Mouse (Mus musculus) hindbrain, embryonic 15.5 days (tissue): ENCODE data around the gene Miga2. TPM values are rescaled to one million over a fixed set of nuclear protein-coding genes. Genes with fewer than 3 reads are reported as not detected.
A peak's percentile ranks its signal among the peaks of the same experiment; 100 is the strongest.

Experiments
- ATAC-seq: fragments of 200-750 bp; cut with Nextera tagmentation; 2 replicates; pipeline ENCODE4 v1.8.0; 2017; ENCODE audit warnings: low read depth, moderate number of reproducible peaks, moderate TSS enrichment; ENCODE audit not compliant: low FRiP score
- H3K27ac ChIP-seq: fragments of 300-500 bp; sonication (generic); replicated peaks from 2 replicates; pipeline ENCODE4 v1.5.1; 2015; ENCODE audit warnings: mild to moderate bottlenecking, inconsistent platforms
- H3K27me3 ChIP-seq: fragments of 300-500 bp; sonication (generic); 2 replicates; pipeline ENCODE4 v1.6.1; 2015; ENCODE audit warnings: control low read depth, inconsistent platforms
- H3K36me3 ChIP-seq: fragments of 300-500 bp; sonication (generic); 2 replicates; pipeline ENCODE4 v1.6.1; 2015; ENCODE audit warnings: control low read depth, inconsistent platforms
- H3K4me1 ChIP-seq: fragments of 300-500 bp; sonication (generic); replicated peaks from 2 replicates; pipeline ENCODE4 v1.6.1; 2015; ENCODE audit warnings: control low read depth, inconsistent platforms
- H3K4me2 ChIP-seq: fragments of 300-500 bp; sonication (generic); 2 replicates; pipeline ENCODE4 v1.6.1; 2015; ENCODE audit warnings: moderate library complexity, mild to moderate bottlenecking, inconsistent platforms
- H3K4me3 ChIP-seq: fragments of 300-500 bp; sonication (generic); 2 replicates; pipeline ENCODE4 v1.5.1; 2015; ENCODE audit warnings: mild to moderate bottlenecking, inconsistent platforms
- H3K9ac ChIP-seq: fragments of 300-500 bp; sonication (generic); 2 replicates; pipeline ENCODE4 v1.6.1; 2015; ENCODE audit warnings: inconsistent platforms
- H3K9me3 ChIP-seq: fragments of 300-500 bp; sonication (generic); 2 replicates; pipeline ENCODE4 v1.6.1; 2016; ENCODE audit warnings: control low read depth, inconsistent platforms
- whole genome bisulfite sequencing: fragments of 180-500 bp; shearing (Covaris S2); methylation state at CpG from one replicate; pipeline ENCODE4 v1.1.7; 2015; 5-methylcytosine and 5-hydroxymethylcytosine counted together
- polyA plus RNA-seq: library from polyadenylated mRNA; unstranded; fragments of >200 nt; fragmentation: Nextera tagmentation; extraction: Ambion mirVana; gene quantifications from 2 replicates; pipeline ENCODE4 v1.2.1, GENCODE M21; 2015

The Miga2 gene
- polyA plus RNA-seq, 1 experiment from 2014 or later = 35.0 TPM

DNA sequence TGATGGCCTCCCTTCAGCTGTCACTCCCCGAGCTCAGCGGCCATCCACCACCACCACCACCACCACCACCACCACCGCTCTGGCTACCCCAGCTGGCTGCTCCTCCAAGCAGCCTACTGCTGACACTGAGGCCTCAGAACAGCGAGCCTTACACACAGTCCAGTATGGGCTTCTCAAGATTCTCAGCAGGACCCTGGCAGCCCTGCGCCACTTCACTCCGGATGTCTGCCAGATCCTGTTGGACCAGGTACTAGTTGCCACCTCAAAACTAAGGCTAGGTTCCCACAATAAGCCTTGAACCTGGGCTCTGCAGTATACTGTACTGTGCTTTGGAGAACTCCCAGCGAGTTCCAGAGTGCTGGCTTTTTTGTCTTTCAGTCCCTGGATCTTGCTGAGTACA, 21.5 kb upstream of the Miga2 start:
- Histone ChIP-seq H3K9me3 (no peaks in the 10 kb centered on the region), H3K4me3 (no peak overlapping the region), H3K27ac (no peak overlapping the region), H3K4me1 (no peaks in the 10 kb centered on the region), H3K4me2 (no peak overlapping the region), H3K9ac (no peak overlapping the region), H3K36me3 (peaks cover 82% of the 10 kb centered on the region), H3K27me3 (no peaks in the 10 kb centered on the region)
- ATAC-seq = no peak
- 93% methylated on average over 7 of the region's 7 CpGs for WGBS

DNA sequence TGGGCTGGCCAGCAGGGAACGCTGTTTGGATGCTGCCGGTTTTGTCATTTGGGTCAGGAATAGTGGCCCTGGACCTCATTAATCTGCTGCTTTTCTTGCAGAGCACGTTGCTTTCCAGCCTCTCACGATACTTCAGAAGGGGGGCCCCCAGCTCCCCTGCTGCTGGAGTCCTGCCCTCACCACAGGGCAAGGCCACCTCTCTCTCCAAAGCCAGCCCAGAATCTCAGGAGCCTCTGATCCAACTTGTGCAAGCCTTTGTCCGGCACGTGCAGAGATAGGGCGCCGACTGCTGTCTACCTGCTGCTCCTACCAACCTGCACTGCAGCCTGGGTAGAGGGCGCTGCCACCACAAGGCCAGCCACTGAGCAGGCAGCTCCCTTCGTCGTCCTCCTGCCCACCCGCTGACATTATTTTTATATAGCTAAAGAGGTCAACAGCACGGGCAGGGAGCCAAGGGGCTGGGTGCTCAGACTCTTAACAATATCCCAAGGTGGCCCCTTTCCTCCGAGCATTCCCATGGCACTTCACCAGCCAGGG, 20.4 kb upstream of the Miga2 start:
- Histone ChIP-seq H3K4me2 (no peak overlapping the region), H3K9ac (no peak overlapping the region), H3K4me3 (no peak overlapping the region), H3K27ac (no peak overlapping the region; the same call in 1 of the 2 replicates), H3K9me3 (no peaks in the 10 kb centered on the region), H3K4me1 (no peaks in the 10 kb centered on the region), H3K36me3 (peaks cover 88% of the 10 kb centered on the region), H3K27me3 (no peaks in the 10 kb centered on the region)
- no peak for ATAC-seq
- 72% methylated on average over 14 of the region's 14 CpGs for WGBS

DNA sequence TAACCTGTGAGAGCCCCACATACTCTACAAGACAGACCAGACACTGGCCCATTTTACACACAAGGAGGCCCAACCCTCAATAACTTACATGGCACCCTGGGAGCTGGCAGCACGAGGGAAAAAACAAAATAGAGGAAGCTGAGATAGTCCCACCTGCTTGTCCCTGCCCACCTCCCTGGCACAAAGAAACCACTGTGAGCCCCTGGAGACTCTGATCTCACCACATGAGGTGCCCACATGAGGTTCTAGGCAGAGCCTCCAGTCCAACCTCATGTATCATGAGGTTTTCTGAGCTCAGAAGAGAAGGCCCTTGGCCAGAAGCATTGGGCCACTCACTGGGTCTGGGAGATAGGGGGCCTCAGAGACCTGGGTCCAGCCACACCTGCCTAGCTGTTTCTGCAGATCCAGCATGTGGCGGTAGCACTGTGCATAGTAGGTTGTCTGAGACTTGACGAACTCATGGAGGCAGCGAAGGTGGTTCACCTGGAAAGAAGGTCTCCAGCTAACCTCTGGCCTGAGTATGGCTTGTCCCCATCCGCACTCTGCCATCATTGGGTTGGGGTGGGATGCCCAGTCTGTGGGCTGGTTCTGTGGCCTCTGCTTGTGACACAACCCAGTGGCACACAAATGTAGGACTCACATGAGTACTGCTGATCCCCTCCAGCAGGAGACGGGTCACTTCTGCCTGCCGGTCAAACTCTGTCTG, 17.9 kb upstream of the Miga2 start:
- Histone ChIP-seq H3K4me2 (no peak overlapping the region), H3K27ac (no peak overlapping the region), H3K27me3 (no peaks in the 10 kb centered on the region), H3K36me3 (peaks cover 82% of the 10 kb centered on the region), H3K9me3 (no peaks in the 10 kb centered on the region), H3K9ac (no peak overlapping the region), H3K4me3 (no peak overlapping the region), H3K4me1 (no peaks in the 10 kb centered on the region)
- ATAC-seq = no peak
- WGBS = 93% methylated on average over 7 of the region's 7 CpGs

DNA sequence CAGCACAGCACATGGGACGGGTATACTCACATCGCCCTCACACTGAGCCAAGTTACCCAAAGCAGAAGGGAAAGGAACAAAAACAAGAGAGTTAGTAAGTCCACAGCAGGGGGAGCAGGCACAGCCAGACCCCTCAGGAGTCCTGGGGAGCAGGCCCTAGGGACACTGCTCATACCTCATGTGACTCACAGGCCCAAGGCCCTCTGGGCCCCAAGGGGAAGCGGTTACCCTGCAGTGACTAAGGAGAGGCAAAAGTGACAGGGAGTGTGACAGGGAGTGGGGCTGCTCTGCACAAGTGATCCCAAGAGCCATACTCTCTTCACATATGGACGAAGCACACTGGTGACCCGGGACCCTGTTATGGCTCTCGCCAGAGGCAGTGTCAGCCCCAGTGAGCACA, 14.8 kb upstream of the Miga2 start:
- ATAC-seq = no peak
- no peaks in the 10 kb centered on the region for H3K4me1 ChIP-seq
- no peaks in the 10 kb centered on the region for H3K9me3 ChIP-seq
- H3K4me2 ChIP-seq = no peak overlapping the region
- H3K27me3 ChIP-seq = no peaks in the 10 kb centered on the region
- no peak overlapping the region for H3K9ac ChIP-seq
- H3K4me3 ChIP-seq = no peak overlapping the region
- no peak overlapping the region for H3K27ac ChIP-seq
- WGBS = 91% methylated on average over 6 of the region's 6 CpGs
- H3K36me3 ChIP-seq = peaks cover 64% of the 10 kb centered on the region

DNA sequence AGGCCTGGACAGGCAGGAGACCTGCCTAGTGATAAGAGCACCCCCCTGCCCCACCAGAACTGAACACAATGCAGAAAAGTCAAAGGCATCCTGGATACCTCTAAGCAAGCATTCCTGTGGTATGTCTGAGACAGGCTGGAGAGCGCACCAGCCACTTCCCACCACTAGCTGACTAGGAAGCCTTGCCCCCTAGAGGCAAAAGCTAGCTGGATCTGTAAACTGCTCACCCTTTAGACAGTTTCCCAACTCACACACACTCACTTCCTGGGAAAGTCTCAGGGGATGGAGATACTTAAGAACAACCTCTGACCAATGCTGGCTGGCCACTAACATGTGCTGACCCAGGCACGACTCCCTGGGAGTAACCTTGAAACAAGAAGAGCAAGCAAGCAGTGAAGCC, 12.9 kb upstream of the Miga2 start:
- Histone ChIP-seq H3K27ac (no peak overlapping the region), H3K9me3 (no peaks in the 10 kb centered on the region), H3K4me1 (peaks cover 14% of the 10 kb centered on the region), H3K9ac (no peak overlapping the region), H3K36me3 (peaks cover 50% of the 10 kb centered on the region), H3K27me3 (no peaks in the 10 kb centered on the region), H3K4me2 (no peak overlapping the region), H3K4me3 (no peak overlapping the region)
- ATAC-seq = no peak
- 82% methylated on average over 2 of the region's 2 CpGs for WGBS

DNA sequence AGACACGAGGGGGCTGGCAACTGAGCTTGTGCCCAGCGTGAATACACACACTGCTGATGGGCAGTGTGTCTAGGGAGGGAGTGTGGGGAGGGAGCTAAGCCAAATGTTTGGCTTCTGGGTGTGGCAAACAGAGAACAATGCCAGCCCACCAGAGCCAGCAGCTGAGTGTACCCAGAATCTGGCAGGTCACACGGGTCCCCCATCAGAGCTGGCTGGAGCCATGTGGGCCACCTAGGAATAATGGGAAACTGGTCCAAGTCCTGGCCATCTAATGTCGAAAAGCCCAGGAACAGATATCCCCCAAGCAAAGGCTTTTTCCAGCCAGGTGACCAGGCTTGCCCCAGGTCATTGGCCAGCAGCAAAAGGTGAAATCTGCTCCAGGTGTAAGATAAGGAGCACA, 8.2 kb upstream of the Miga2 start:
- Histone ChIP-seq H3K4me2 (no peak overlapping the region), H3K9me3 (no peaks in the 10 kb centered on the region), H3K9ac (no peak overlapping the region), H3K27me3 (no peaks in the 10 kb centered on the region), H3K27ac (no peak overlapping the region), H3K4me1 (peaks cover 44% of the 10 kb centered on the region), H3K4me3 (no peak overlapping the region), H3K36me3 (peaks cover 10% of the 10 kb centered on the region)
- WGBS = 65% methylated on average over 4 of the region's 4 CpGs
- no peak for ATAC-seq

DNA sequence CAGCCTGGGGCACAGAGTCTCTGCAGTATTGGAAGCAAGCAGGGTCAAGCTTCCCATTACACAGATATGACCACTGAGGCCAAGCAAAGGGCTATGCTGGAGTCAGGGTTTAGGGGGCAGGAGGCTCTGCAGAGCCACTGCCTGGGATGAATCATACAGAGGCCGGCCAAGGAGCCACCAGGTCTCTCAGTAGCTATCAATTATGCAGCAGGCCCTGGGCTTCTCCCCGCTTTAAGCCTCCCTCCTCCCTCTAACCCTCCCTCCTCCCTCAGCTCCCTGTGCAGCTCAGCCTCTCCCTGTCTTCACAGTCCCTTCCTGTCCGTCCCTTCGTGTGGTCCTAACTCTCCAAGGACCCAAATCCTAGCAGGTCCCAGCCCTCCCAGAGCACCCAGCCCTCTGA, 7.8 kb upstream of the Miga2 start:
- no peaks in the 10 kb centered on the region for H3K27me3 ChIP-seq
- H3K27ac ChIP-seq = no peak overlapping the region
- ATAC-seq = no peak
- peaks cover 10% of the 10 kb centered on the region for H3K36me3 ChIP-seq
- no peak overlapping the region for H3K4me2 ChIP-seq
- 59% methylated on average over 4 of the region's 4 CpGs for WGBS
- H3K9me3 ChIP-seq = no peaks in the 10 kb centered on the region
- H3K9ac ChIP-seq = no peak overlapping the region
- H3K4me1 ChIP-seq = peaks cover 44% of the 10 kb centered on the region
- H3K4me3 ChIP-seq = no peak overlapping the region

DNA sequence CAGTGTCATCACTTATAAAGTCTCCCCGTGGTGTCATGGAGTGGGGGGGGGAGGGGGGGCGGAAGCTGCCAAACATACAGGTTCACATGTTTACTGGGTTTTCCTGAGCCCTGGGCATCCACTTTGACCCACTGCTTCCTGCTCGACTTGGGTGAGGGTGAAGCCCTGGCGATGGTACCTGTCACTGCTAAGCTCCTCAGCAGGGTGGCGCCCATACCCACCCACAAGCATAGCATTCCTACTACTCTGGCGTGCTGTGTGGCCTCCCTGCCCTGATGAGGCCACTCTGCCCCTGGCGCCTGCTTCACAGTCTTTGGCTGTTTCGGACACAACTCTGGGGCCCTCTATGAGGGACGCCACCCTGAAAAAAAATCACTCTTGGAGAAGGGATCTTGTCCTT, 7.1 kb upstream of the Miga2 start:
- 71% methylated on average over 9 of the region's 9 CpGs for WGBS
- H3K36me3 ChIP-seq = peaks cover 10% of the 10 kb centered on the region
- H3K4me2 ChIP-seq = no peak overlapping the region; the same call in 1 of the 2 replicates
- no peak for ATAC-seq
- no peak overlapping the region for H3K4me3 ChIP-seq
- H3K9me3 ChIP-seq = no peaks in the 10 kb centered on the region
- H3K9ac ChIP-seq = 0 out of 2 replicates have a peak overlapping the region, but pooled peaks have one; percentile 81
- H3K4me1 ChIP-seq = peaks cover 44% of the 10 kb centered on the region
- H3K27me3 ChIP-seq = no peaks in the 10 kb centered on the region
- H3K27ac ChIP-seq = no peak overlapping the region

DNA sequence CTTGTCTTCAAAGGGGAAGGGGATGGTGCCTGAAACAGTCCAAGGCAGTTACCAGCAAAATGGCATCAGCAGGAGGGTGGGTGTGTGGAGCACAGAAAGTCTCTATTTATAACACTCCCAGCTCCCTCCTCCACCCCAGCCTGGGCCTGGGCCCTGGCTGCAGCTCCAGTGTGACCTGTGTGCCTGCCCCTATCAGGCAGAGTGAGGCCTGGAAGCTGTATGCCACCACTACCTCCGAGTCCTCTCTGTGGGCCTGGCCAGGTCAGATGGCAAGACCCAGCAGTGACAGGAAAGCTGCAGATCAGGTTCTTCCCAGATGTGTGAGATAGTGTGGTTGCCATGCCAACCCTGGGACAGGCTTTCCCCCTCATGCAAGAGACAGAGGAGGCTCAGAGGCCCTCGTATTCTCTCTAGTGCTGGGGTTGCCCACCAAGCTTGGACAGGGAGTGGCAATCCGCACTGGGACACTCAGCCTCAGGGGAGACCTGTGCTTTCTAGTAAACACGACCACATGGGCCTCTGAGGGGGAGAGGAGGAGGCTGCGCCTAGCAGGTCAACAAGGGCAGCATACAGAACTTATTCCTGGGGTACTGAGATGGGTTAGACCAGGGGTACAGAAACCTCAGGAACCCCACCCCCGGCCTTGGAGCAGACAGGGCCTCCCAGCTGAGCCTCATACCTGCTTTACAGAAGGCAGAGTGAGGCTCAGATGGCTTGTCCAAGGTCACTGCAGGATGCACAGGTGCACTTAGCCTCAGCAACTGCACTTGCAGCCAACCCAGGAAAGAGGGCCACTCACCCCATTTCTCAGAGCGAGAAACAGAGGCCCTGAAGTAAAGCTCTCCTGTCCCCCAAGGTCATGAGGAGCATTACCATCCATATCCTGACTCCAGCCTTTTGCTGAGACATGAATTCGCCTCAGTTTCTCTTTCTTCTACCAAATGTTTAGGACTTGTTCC, 6.2 kb upstream of the Miga2 start:
- WGBS = 49% methylated on average over 8 of the region's 8 CpGs
- Histone ChIP-seq H3K36me3 (peaks cover 10% of the 10 kb centered on the region), H3K9me3 (no peaks in the 10 kb centered on the region), H3K4me1 (peaks cover 44% of the 10 kb centered on the region), H3K27me3 (no peaks in the 10 kb centered on the region), H3K4me2 (peak overlapping the region; percentile 92), H3K4me3 (peak overlapping the region; percentile 76), H3K9ac (peak overlapping the region; percentile 81), H3K27ac (0 out of 2 replicates have a peak overlapping the region, but pooled peaks have one; percentile 14)
- no peak for ATAC-seq

DNA sequence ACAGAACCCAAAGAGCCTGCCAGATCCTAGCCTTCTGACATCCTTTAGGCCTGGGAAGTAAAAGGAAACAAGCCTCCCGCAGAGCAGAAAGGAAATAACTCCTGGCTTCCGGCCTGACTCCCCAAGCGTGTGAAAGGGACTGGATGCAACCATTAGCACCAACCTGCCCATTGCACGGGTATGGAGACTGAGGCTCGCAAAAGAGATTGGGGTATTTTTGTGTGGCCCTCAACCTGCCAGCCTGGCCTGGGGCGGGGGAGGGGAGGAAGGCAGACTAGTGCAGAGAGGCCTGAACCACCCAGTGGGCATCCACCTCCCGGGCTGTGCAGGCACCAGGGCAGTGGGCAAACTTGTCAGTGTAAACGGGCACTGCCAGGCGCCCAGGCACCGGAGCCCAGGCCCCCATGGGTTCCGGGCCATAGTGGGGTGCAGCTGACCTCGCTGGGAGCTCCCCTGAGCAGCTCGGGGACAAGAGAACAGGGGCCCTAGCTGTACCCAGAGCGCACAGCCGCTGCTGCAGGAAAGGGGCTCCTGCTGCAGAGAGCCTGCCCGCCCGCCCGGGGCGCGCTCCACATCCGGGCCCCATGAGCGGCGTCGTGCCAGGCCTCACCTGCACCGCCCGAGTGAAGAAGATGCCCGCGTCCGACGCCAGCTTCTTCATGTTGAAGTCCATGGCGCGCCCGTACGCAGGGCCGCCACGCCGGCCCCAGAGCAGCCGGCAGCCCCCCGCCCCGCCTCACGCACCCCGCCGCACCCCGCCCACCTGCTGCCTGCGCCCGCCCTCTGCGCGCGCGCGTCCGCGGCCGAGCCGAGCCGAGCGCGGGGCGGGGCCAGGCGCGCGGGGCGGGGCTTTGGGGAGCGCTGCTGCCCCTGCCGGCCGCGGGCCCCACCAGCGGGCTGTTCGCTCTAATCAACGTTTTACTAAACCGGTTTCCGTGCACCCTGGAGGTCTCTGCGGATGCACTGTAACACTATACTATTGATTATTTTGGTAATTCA, 5.2 kb upstream of the Miga2 start, which contains the start of gene Sh3glb2:
Gene Sh3glb2 (minus strand): TSS at position 805 of the 999 bp plus-strand sequence.
- H3K4me3 ChIP-seq = peak within 1 kb of the TSS; percentile 76
- no peaks in the 10 kb centered on the region for H3K9me3 ChIP-seq
- H3K27me3 ChIP-seq = no peaks in the 10 kb centered on the region
- peak within 1 kb of the TSS; percentile 81 for H3K9ac ChIP-seq
- H3K36me3 ChIP-seq = no peaks in the 10 kb centered on the region
- peak within 1 kb of the TSS; percentile 84 for H3K27ac ChIP-seq
- ATAC-seq = peak; percentile 81
- H3K4me1 ChIP-seq = peaks cover 48% of the 10 kb centered on the region
- peak within 1 kb of the TSS; percentile 92 for H3K4me2 ChIP-seq
- 3% methylated on average over 56 of the region's 73 CpGs for WGBS

DNA sequence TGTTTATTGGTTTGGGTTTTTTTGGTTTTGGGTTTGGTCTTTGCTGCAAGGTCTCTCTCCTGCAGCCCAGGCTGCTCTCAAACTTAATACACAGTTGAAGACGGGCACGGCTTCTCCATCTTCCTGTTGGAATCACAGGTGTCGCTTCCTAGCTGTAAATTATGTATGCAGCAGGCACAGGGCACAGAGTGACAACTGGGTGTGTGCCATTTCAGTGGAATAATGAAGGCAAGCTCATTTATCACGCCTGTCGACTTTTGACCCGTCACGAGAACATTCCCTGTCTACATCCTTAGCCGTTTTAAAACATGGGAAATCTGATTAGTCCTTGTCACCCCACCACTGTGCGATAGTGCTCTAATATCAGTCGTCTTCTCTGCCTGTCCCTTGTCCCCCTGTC, 3.4 kb upstream of the Miga2 start:
- H3K27me3 ChIP-seq = no peaks in the 10 kb centered on the region
- H3K4me3 ChIP-seq = no peak overlapping the region
- no peaks in the 10 kb centered on the region for H3K9me3 ChIP-seq
- ATAC-seq = no peak
- H3K4me2 ChIP-seq = no peak overlapping the region
- H3K36me3 ChIP-seq = no peaks in the 10 kb centered on the region
- H3K27ac ChIP-seq = no peak overlapping the region
- no peak overlapping the region for H3K9ac ChIP-seq
- WGBS = 56% methylated on average over 10 of the region's 10 CpGs
- peaks cover 51% of the 10 kb centered on the region for H3K4me1 ChIP-seq
